Mouse (Mus musculus) heart, postnatal 0 days (tissue): ENCODE data around the gene Grid1. TPM values are rescaled to one million over a fixed set of nuclear protein-coding genes. Genes with fewer than 3 reads are reported as not detected.

Experiments
- ATAC-seq: fragments of 200-750 bp; cut with Nextera tagmentation; 2 replicates; pipeline ENCODE4 v1.8.0; 2017; ENCODE audit warnings: low read depth, moderate number of reproducible peaks, moderate library complexity; ENCODE audit not compliant: insufficient read depth
- DNase-seq: peaks from one replicate; pipeline ENCODE4 v3.0.0-alpha.2; 2016; ENCODE audit warnings: low spot score
- H3K27ac ChIP-seq: fragments of 300-500 bp; sonication (generic); 2 replicates; pipeline ENCODE4 v1.5.1; 2014; ENCODE audit warnings: low read depth, mild to moderate bottlenecking
- H3K27me3 ChIP-seq: fragments of 300-500 bp; sonication (generic); 2 replicates; pipeline ENCODE4 v1.6.1; 2014; ENCODE audit warnings: low read length, mixed read lengths; ENCODE audit not compliant: control insufficient read depth, insufficient read depth
- H3K36me3 ChIP-seq: fragments of 300-500 bp; sonication (generic); replicated peaks from 2 replicates; pipeline ENCODE4 v1.6.1; 2014; ENCODE audit warnings: low read length, mixed read lengths; ENCODE audit not compliant: control insufficient read depth, insufficient read depth
- H3K4me1 ChIP-seq: fragments of 300-500 bp; sonication (generic); 2 replicates; pipeline ENCODE4 v1.6.1; 2014; ENCODE audit warnings: antibody characterized with exemption; ENCODE audit not compliant: control insufficient read depth, insufficient read depth
- H3K4me2 ChIP-seq: fragments of 300-500 bp; sonication (generic); 2 replicates; pipeline ENCODE4 v1.6.1; 2014; ENCODE audit warnings: low read depth, mild to moderate bottlenecking, low read length, moderate library complexity
- H3K4me3 ChIP-seq: fragments of 300-500 bp; sonication (generic); 2 replicates; pipeline ENCODE4 v1.5.1; 2014; ENCODE audit warnings: low read depth, low read length
- H3K9ac ChIP-seq: fragments of 300-500 bp; sonication (generic); replicated peaks from 2 replicates; pipeline ENCODE4 v1.6.1; 2014; ENCODE audit warnings: low read depth, low read length, mixed read lengths
- H3K9me3 ChIP-seq: fragments of 300-500 bp; sonication (generic); replicated peaks from 2 replicates; pipeline ENCODE4 v1.6.1; 2016; ENCODE audit warnings: low read length; ENCODE audit not compliant: control insufficient read depth
- CTCF ChIP-seq: IDR thresholded peaks from 2 replicates; pipeline ENCODE4 v1.5.1; 2016; ENCODE audit warnings: antibody characterized with exemption, control low read depth, low read depth
- EP300 ChIP-seq: IDR thresholded peaks from 2 replicates; pipeline ENCODE4 v1.6.1; 2016; ENCODE audit warnings: antibody characterized with exemption, low read depth
- WGBS: fragments of 180-500 bp; shearing (Covaris S2); extraction: QIAGEN DNeasy Blood & Tissue Kit; methylation state at CpG from one replicate; pipeline ENCODE4 v1.1.7; 2014; 5-methylcytosine and 5-hydroxymethylcytosine counted together
- polyA plus RNA-seq: library from polyadenylated mRNA; unstranded; fragments of >200 nt; fragmentation: Nextera tagmentation; extraction: Ambion mirVana; gene quantifications from 2 replicates; pipeline ENCODE4 v1.2.1, GENCODE M21; 2015
- total RNA-seq: library from RNA; depleted of rRNA; stranded (reverse); fragments of >200 nt; gene quantifications from 2 replicates; pipeline ENCODE4 v1.2.3, GENCODE M21; 2014; ENCODE audit warnings: low replicate concordance

The Grid1 gene
- total and polyA plus RNA-seq, 2 experiments from 2014 or later, result 0.05 TPM; not detected in 1

DNA sequence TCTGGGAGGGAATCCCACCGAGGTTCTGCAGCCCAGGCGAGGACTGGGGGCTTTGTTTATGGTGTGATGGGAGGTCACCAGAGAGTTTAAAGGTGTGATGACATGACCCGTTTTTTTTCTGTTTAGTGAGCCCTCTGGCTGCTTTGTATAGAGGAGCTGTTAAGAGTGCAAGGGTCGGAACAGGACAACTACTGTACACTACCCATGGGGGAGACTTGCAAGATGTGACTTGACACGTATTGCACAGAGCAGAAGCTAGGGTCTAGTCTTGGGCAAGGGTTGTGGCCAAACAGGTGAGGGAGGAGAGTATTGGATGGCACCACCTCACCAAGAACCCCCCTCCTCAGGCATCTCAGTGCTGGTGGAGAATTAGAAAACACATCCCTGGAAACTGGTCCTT is 224.4 kb downstream of the Grid1 start:
- H3K36me3 ChIP-seq, result no peaks in the 10 kb centered on the region
- H3K9me3 ChIP-seq, result no peaks in the 10 kb centered on the region
- no peaks in the 10 kb centered on the region for H3K4me1 ChIP-seq
- no peak overlapping the region for H3K27ac ChIP-seq
- no peaks in the 10 kb centered on the region for H3K27me3 ChIP-seq
- WGBS, result 60% methylated on average over 5 of the region's 5 CpGs
- ATAC-seq (no peak), DNase-seq (no peak)
- H3K4me2 ChIP-seq, result no peak overlapping the region
- TF ChIP-seq CTCF, result no peak
- TF ChIP-seq EP300, result no peak
- no peak overlapping the region for H3K9ac ChIP-seq
- no peak overlapping the region for H3K4me3 ChIP-seq

DNA sequence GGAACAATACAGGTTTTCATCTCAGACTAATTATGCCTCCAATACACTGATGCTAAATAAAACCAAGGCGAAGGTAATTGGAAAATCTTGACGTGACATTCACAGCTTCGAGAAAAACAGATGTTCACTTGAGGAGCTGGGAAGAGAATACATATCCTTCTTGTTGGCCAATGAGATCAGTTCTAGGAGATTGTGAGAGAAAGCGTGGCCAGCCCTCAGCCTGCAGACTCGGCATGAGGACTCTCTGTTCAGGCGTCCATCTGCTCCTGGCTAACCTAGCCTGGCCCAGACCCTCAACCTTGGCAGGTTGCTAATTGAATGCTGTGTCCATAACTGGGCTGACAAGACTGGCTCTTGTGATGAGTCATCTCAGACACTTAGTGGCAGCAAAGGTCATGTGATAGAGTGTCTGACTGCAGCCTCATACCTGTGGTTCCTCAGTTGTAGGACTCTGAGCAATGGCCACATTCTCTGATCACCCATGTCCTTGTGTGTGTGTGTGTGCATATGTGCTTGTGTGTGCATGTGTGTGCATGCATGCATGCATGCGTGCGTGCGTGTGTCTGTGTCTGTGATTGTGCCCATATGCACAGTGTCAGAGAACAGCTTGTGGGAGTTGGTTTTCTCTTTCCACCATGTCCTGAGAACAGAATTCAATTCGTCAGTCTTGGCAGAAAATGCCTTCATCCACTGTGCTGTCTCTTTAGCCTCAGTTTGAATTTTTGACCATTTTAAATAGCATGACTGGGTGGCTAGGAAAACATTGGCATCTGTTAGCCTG is 225.2 kb downstream of the Grid1 start:
- no peaks in the 10 kb centered on the region for H3K36me3 ChIP-seq
- ATAC-seq (no peak), DNase-seq (no peak)
- H3K4me1 ChIP-seq, result no peaks in the 10 kb centered on the region
- 79% methylated on average over 10 of the region's 10 CpGs for WGBS
- no peak overlapping the region for H3K27ac ChIP-seq
- no peak overlapping the region for H3K4me3 ChIP-seq
- H3K9ac ChIP-seq, result no peak overlapping the region
- no peaks in the 10 kb centered on the region for H3K9me3 ChIP-seq
- TF ChIP-seq CTCF (no peak), EP300 (no peak)
- H3K27me3 ChIP-seq, result no peaks in the 10 kb centered on the region
- H3K4me2 ChIP-seq, result no peak overlapping the region

DNA sequence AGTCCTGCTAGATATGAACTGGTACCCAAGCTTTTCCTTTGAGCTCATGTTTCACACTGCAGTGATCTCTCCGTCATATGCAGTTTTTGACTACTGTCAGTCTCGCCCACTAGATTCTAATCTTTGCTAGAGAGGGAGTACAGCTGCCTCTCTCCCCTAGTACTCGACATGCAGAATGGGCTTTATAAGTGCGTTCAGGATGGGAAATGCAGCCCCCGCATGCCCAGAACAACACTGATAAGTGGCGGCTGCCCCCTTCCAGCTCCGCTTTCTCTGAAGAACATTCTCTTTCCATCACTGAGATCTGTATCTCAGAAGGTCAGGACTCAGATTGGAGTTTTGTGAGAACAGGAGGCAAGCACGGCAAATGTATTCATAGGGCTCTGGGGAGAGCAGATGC is 229.3 kb downstream of the Grid1 start:
- 49% methylated on average over 8 of the region's 8 CpGs for WGBS
- Histone ChIP-seq H3K9ac (no peak overlapping the region), H3K27ac (no peak overlapping the region), H3K4me3 (no peak overlapping the region), H3K9me3 (no peaks in the 10 kb centered on the region), H3K27me3 (no peaks in the 10 kb centered on the region), H3K36me3 (no peaks in the 10 kb centered on the region), H3K4me1 (no peaks in the 10 kb centered on the region), H3K4me2 (no peak overlapping the region)
- DNase-seq (no peak), ATAC-seq (no peak)
- TF ChIP-seq CTCF, result no peak
- no peak for TF ChIP-seq EP300

DNA sequence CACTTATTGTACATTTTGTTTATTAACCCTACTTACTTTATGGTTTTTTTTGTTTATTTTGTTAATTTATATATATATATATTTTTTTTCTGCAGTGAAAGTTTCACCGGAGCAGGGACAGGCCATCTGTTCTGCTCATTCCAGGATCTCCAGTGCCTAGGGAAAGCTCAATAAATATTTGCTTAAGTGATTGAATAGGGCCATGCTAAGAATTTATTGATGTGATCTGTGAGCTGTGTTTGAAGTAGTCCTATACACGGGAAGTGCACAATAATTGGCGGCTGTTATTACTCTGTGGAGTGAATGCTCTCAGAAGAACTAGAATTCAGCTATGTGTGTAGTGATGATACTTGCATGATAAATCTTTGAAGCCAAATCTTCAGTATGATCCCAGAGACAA is 234.2 kb downstream of the Grid1 start:
- Histone ChIP-seq H3K4me3 (no peak overlapping the region), H3K27me3 (no peaks in the 10 kb centered on the region), H3K4me2 (no peak overlapping the region), H3K27ac (no peak overlapping the region), H3K4me1 (no peaks in the 10 kb centered on the region), H3K36me3 (no peaks in the 10 kb centered on the region), H3K9me3 (no peaks in the 10 kb centered on the region), H3K9ac (no peak overlapping the region)
- DNase-seq, result no peak
- ATAC-seq, result no peak
- WGBS, result 73% methylated on average over 3 of the region's 3 CpGs
- TF ChIP-seq CTCF, result no peak
- TF ChIP-seq EP300, result no peak

DNA sequence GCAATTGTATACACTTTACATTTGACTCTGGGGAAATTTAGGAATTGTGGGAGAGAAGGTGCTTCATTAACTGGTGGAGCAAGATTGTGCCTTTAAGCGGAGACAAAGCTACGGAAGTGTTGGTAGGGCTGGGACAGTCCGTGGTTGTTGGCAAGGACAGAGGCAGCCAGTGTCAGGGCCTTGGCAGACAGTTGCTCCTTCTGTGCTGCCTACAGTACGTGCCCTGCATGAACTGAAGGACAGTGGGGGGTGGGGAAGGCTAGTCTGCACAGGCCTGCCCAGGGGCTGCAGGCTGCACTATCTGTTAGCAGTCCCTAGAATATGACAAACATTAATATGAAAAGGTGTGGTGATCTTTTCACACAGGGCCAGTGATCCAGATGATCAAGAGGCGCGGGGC is 254.7 kb downstream of the Grid1 start:
- peak; percentile 79 for ATAC-seq
- H3K27me3 ChIP-seq, result no peaks in the 10 kb centered on the region
- WGBS, result 62% methylated on average over 6 of the region's 6 CpGs
- H3K9me3 ChIP-seq, result no peaks in the 10 kb centered on the region
- no peak overlapping the region for H3K4me3 ChIP-seq
- H3K27ac ChIP-seq, result no peak overlapping the region
- no peaks in the 10 kb centered on the region; the same call in 1 of the 2 replicates for H3K4me1 ChIP-seq
- H3K4me2 ChIP-seq, result no peak overlapping the region
- no peak overlapping the region for H3K9ac ChIP-seq
- TF ChIP-seq CTCF (no peak), EP300 (no peak)
- no peaks in the 10 kb centered on the region for H3K36me3 ChIP-seq
- peak; percentile 11 for DNase-seq

DNA sequence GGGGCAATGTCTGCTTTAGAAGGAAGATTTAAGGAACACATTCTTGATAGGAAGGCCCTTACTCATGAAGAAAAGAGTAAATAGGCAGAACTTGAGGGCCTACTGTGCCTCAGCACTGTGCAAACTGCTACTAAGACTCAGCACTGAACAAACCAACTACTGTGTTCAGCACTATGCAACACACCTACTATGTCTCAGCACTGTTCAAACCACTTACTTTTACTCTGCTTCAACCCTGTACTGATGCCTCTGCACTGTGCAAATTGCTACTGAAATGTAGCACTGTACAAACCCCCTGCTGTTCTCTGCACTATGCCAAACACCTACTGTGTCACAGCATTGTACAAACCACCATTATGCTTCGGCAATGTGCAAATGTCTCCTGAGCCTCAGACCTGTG is 260.0 kb downstream of the Grid1 start:
- Histone ChIP-seq H3K27me3 (no peaks in the 10 kb centered on the region), H3K27ac (no peak overlapping the region), H3K4me2 (no peak overlapping the region), H3K4me1 (no peaks in the 10 kb centered on the region; the same call in 1 of the 2 replicates), H3K4me3 (no peak overlapping the region), H3K36me3 (no peaks in the 10 kb centered on the region), H3K9ac (no peak overlapping the region), H3K9me3 (no peaks in the 10 kb centered on the region)
- WGBS, result 91% methylated on average over 1 of the region's 1 CpGs
- ATAC-seq, result no peak
- TF ChIP-seq EP300 (no peak), CTCF (no peak)
- DNase-seq, result no peak
